Mouse (Mus musculus) myocyte (in vitro differentiated cells): ENCODE measurements around the gene Dcaf8. TPM values are rescaled to one million over a fixed set of nuclear protein-coding genes. Genes with fewer than 3 reads are reported as not detected.

Source experiments
- H3K27me3 ChIP-seq: one replicate; pipeline ENCODE4 v1.6.1; 2011; ENCODE audit not compliant: control insufficient read depth, insufficient read depth, insufficient read length
- H3K36me3 ChIP-seq: one replicate; pipeline ENCODE4 v1.6.1; 2011; ENCODE audit not compliant: control insufficient read depth, insufficient read depth
- H3K4me2 ChIP-seq: one replicate; pipeline ENCODE4 v1.6.1; 2011; ENCODE audit warnings: low read depth, control low read depth
- H3K4me3 ChIP-seq: one replicate; pipeline ENCODE4 v1.5.1; 2011; ENCODE audit warnings: mild to moderate bottlenecking, control low read depth, moderate library complexity
- H3K79me2 ChIP-seq: one replicate; pipeline ENCODE4 v1.6.1; 2011; ENCODE audit not compliant: control insufficient read depth, insufficient read depth
- H3ac ChIP-seq: one replicate; pipeline ENCODE4 v1.6.1; 2011; ENCODE audit not compliant: control insufficient read depth, insufficient read length
- CEBPB ChIP-seq: IDR thresholded peaks from 2 replicates; pipeline ENCODE4 v1.6.1; 2011; ENCODE audit warnings: mild to moderate bottlenecking, moderate library complexity; ENCODE audit not compliant: poor library complexity, insufficient read depth, severe bottlenecking
- MAX ChIP-seq: IDR thresholded peaks from one replicate; pipeline ENCODE4 v1.6.1; 2011; ENCODE audit warnings: low read depth, mild to moderate bottlenecking, control low read depth
- MYOD1 ChIP-seq, 3 experiments: IDR thresholded peaks; one replicate each; pipeline ENCODE4 v1.6.1; 2011; ENCODE audit warnings: control low read depth in 2 of 3, low read depth in 2 of 3, mild to moderate bottlenecking in 2 of 3, moderate library complexity in 1 of 3; ENCODE audit not compliant: insufficient read length in 2 of 3, control insufficient read depth in 1 of 3
- MYOG ChIP-seq, 3 experiments: IDR thresholded peaks; one replicate each; pipeline ENCODE4 v1.6.1; 2011; ENCODE audit warnings: control low read depth in 2 of 3, low read depth in 2 of 3, mild to moderate bottlenecking in 2 of 3; ENCODE audit not compliant: insufficient read length in 2 of 3, control insufficient read depth in 1 of 3, insufficient read depth in 1 of 3
- POLR2A ChIP-seq: IDR thresholded peaks from one replicate; pipeline ENCODE4 v1.6.1; 2011; ENCODE audit warnings: low read depth, mild to moderate bottlenecking, control low read depth, moderate library complexity; ENCODE audit not compliant: insufficient read length
- POLR2AphosphoS2 ChIP-seq: IDR thresholded peaks from one replicate; pipeline ENCODE4 v1.6.1; 2011; ENCODE audit warnings: low read depth, control low read depth; ENCODE audit not compliant: insufficient read length
- REST ChIP-seq: IDR thresholded peaks from one replicate; pipeline ENCODE4 v1.6.1; 2011; ENCODE audit warnings: mild to moderate bottlenecking, control low read depth, moderate library complexity; ENCODE audit not compliant: insufficient read depth, insufficient read length
- SRF ChIP-seq: IDR thresholded peaks from one replicate; pipeline ENCODE4 v1.6.1; 2011; ENCODE audit warnings: low read depth; ENCODE audit not compliant: control insufficient read depth, insufficient read length
- TCF12 ChIP-seq: IDR thresholded peaks from one replicate; pipeline ENCODE4 v1.6.1; 2011; ENCODE audit warnings: mild to moderate bottlenecking, control low read depth; ENCODE audit not compliant: poor library complexity, insufficient read depth, severe bottlenecking
- TCF3 ChIP-seq: IDR thresholded peaks from one replicate; pipeline ENCODE4 v1.6.1; 2011; ENCODE audit warnings: low read depth, control low read depth; ENCODE audit not compliant: insufficient read length
- USF1 ChIP-seq: IDR thresholded peaks from one replicate; pipeline ENCODE4 v1.6.1; 2011; ENCODE audit warnings: low read depth, mild to moderate bottlenecking, control low read depth, moderate library complexity
- polyA plus RNA-seq: library from polyadenylated mRNA; unstranded; fragments of >200 nt; fragmentation: generic; extraction: Trizol; gene quantifications from one replicate; pipeline ENCODE4 v1.2.1, GENCODE M21; 2012; ENCODE audit warnings: missing spikeins

Dcaf8 gene
- polyA plus RNA-seq, 1 experiment: 80.0 TPM

- Histone ChIP-seq H3K27me3 (no peaks in the 10 kb centered on the region), H3K4me2 (no peak overlapping the region), H3ac (no peak overlapping the region), H3K79me2 (peaks cover 14% of the 10 kb centered on the region), H3K36me3 (peaks cover 14% of the 10 kb centered on the region), H3K4me3 (no peak overlapping the region)
- TF ChIP-seq POLR2A (peak; percentile 28), MAX (no peak), POLR2AphosphoS2 (peak; percentile 78)
These were observed 55.7 kb downstream of the Dcaf8 start for GRCm38 (mm10) chr1:172203566-172203965.

- Histone ChIP-seq H3K27me3 (no peaks in the 10 kb centered on the region), H3ac (no peak overlapping the region), H3K4me3 (no peak overlapping the region), H3K4me2 (peak overlapping the region; percentile 88), H3K36me3 (peaks cover 10% of the 10 kb centered on the region), H3K79me2 (peaks cover 14% of the 10 kb centered on the region)
- TF ChIP-seq POLR2A: no peak
- TF ChIP-seq POLR2AphosphoS2: peak; percentile 55
These were observed 56.3 kb downstream of the Dcaf8 start for GRCm38 (mm10) chr1:172204033-172204813.

DNA sequence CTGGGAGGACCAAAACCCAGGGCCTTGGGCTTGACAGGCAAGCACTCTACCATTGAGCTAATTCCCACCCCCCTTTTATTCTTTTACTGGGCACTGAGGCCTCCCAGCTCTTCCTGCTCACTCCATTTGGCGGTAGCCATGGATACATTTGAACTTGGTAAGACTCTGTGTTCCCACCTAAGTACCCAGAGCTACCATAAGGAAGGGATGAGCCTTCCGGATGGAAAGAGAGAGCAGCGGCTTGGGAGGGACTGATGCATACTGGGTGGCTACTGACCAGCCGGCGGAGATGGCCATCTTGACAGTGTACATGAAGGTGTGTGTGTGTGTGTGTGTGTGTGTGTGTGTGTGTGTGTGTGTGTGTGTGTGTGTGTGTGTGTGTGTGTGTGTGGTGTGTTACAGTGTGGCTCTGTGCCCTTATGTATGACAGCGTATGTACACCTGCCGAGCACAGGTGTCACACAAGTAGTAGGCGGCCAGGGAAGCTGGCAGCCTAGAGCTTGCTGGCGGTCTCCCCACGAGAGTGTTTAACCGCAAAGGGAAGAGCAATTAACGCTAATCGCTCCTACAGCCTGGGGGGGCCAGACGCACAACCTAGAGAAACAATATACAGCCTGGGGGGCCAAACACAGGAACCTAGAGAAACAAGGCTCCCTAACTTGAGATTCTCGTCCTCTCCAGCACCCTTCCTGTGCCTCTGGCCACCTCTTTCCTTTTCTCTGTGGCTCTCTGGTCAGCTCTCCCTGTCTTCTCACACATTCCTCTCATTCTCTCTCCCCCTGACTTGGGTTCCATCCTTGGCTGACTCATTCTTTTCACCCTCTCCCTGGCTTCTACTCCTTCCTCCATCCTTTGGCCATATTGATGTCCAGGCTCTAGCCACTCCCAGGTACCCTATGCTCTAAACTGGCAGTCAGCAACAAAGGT lies 57.2 kb downstream of the Dcaf8 start:
- peak overlapping the region; percentile 38 for H3ac ChIP-seq
- TF ChIP-seq CEBPB (no peak), USF1 (no peak), MYOG (IDR thresholded peaks at IDR 0.05; ENCODE audit: control insufficient read depth in 1 of 3, insufficient read depth in 1 of 3, insufficient read length in 2 of 3, low read depth in 2 of 3) (peak in 1 of 3 experiments; percentile 33), MYOD1 (IDR thresholded peaks at IDR 0.05; ENCODE audit: control insufficient read depth in 1 of 3, insufficient read length in 2 of 3, low read depth in 2 of 3) (peak in 2 of 3 experiments; percentile 44 to 69)
- H3K79me2 ChIP-seq: peaks cover 14% of the 10 kb centered on the region
- H3K4me2 ChIP-seq: peak overlapping the region; percentile 88
- H3K36me3 ChIP-seq: peaks cover 4% of the 10 kb centered on the region
- peak overlapping the region; percentile 68 for H3K4me3 ChIP-seq
- no peaks in the 10 kb centered on the region for H3K27me3 ChIP-seq

DNA sequence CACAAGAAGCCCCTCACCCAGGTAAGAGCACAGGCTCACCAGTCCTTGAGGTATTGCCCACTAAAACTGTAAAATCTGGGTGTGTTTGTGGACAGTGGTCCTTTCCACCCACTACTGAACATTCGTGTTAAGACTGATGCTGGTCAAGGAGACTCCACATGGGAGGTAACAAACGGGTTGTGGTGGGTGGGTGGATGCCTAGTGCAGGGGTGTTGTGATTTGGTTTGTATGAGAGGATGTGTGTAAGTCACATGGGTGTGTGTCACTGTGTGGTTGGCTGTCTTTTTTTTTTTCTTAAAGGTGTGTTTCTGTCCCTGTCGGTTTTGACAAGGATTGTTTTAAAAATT lies 57.8 kb downstream of the Dcaf8 start:
- TF ChIP-seq MYOD1 (IDR thresholded peaks at IDR 0.05; ENCODE audit: control insufficient read depth in 1 of 3, insufficient read length in 2 of 3, low read depth in 2 of 3) (no peak), POLR2AphosphoS2 (peak; percentile 60)
- H3K36me3 ChIP-seq: no peaks in the 10 kb centered on the region
- H3K79me2 ChIP-seq: peaks cover 12% of the 10 kb centered on the region
- no peaks in the 10 kb centered on the region for H3K27me3 ChIP-seq
- peak overlapping the region; percentile 38 for H3ac ChIP-seq
- peak overlapping the region; percentile 68 for H3K4me3 ChIP-seq
- H3K4me2 ChIP-seq: peak overlapping the region; percentile 88

DNA sequence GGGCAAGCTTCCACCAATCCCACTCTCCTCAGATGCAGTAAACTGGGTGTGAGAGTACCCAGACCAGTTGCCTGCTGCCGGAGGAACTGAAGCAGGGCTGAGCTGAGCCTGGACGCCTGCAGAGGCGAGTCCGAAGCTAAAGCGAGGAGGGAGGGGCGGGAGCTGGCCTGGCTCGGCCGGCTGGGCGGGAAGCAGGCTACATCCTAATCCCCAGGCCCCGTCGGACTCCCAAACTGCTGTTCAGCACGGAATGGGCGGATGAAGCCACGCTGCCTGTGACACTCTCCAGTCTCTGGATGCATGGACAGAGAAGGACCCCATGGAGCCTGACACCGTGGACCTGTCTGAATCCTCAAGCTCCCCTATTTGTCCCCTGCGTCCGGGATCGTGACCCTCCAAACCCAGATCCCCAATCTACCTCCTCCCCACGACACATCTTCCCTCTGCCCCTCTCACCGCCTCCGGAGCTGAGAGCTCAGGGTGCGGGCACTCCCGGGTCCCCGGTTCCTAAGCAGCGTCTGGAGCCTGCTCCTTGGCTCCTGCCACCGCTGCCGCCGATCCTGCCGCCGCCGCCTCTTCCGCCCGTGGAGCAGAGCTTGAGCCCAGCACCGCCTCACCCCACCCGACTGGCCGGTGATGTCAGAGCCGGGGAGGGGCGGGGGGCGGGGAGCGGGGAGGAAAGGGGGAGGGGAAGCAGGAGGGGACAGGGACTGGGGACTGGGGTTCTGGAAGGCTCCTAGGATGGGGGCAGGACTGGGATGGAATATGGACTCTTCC lies 58.4 kb downstream of the Dcaf8 start, which contains the start of gene Pea15a:
Pea15a (minus strand) TSS at position 664 of the 777 bp plus-strand sequence.
- Histone ChIP-seq H3K4me3 (peak within 1 kb of the TSS; percentile 68), H3K79me2 (peaks cover 10% of the 10 kb centered on the region), H3K36me3 (no peaks in the 10 kb centered on the region), H3K4me2 (peak within 1 kb of the TSS; percentile 88), H3ac (peak within 1 kb of the TSS; percentile 38), H3K27me3 (no peaks in the 10 kb centered on the region)
- TF ChIP-seq CEBPB: no peak
- TF ChIP-seq USF1: no peak
- no peak for TF ChIP-seq REST
- no peak for TF ChIP-seq TCF3
- no peak for TF ChIP-seq TCF12
- TF ChIP-seq POLR2A: peak; percentile 80
- peak; percentile 59 for TF ChIP-seq POLR2AphosphoS2
- TF ChIP-seq SRF: no peak
